Mouse (Mus musculus) adrenal gland, postnatal 14 days (tissue): ENCODE results near the gene Tuba1c. TPM values are rescaled to one million over a fixed set of nuclear protein-coding genes. Genes with fewer than 3 reads are reported as not detected.

Experiments used
- DNase-seq: peaks from one replicate; pipeline ENCODE4 v3.0.0; 2021; ENCODE audit warnings: mixed read lengths
- long read RNA-seq, 2 experiments: library from polyadenylated mRNA; stranded (forward); transcript quantifications; one replicate each; pipeline ENCODE4 v2.0.0; 2021
- total RNA-seq: library from RNA; stranded (reverse); gene quantifications from 2 replicates; pipeline ENCODE4 v1.2.3, GENCODE M21; 2021

The Tuba1c gene
- total RNA-seq: 200 and 223 TPM in 2 replicates
- long read RNA-seq, experiment 1, transcript Tuba1c-201 (4 exons, 1,982 nt): major isoform, 81 of 137 reads
- long read RNA-seq, experiment 1, partial matches to known transcripts: 53 of 137 reads
- long read RNA-seq, experiment 1, other reads (novel, unspliced or antisense): 3 of 137 reads
- long read RNA-seq, experiment 2, transcript Tuba1c-201 (4 exons, 1,982 nt): major isoform, 49 of 92 reads
- long read RNA-seq, experiment 2, partial matches to known transcripts: 7 of 92 reads
- long read RNA-seq, experiment 2, other reads (novel, unspliced or antisense): 36 of 92 reads

DNA sequence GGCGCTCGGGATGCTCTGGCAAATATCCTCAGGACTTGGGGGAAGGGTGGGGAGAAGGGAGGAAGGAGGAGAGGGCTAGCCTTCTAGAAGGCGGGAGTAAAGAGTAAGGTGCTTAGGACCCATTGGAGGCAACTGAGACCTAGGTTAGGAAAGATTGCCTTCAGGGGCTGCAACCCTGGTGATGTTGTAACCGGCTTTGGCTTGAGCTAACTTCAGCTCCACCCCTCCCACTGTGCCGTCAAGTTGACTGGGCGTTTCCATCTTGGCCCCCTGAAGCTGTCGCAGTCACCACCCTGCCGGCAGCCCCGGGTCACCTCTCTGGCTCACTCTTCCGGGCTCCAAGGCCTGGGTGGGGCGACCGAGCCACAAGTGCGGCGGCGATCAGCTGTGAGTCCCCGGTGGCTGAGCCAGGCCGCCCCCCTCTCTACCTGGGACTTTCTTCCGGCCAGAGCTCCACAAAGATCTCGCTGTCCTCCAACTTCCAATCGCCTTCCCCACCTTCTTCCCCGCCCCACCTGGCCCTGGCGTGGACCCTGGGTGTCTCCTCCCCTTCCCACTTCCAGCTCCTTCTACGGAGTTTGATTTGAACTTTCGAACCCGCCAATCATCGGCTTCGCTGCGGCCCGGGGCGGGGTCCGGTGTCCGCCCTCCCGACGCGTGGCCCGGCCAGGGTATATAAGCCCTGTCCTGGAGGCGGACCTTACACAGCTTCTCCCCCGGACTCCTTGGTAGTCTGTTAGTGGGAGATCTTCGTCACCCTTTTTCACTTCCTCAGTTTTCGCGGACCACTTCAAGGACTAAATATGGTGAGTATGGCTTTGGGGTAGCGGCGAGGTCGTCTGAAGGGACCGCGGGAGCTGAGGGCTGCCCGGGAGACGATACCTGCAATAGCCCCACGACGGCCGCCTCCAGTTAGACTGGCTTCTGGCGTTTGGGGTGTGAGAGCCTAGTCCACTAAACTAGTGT, at the start of gene Tuba1c:
Gene Tuba1c (plus strand): TSS at position 273 of the 966 bp plus-strand sequence.
- peak; percentile 98 for DNase-seq

DNA sequence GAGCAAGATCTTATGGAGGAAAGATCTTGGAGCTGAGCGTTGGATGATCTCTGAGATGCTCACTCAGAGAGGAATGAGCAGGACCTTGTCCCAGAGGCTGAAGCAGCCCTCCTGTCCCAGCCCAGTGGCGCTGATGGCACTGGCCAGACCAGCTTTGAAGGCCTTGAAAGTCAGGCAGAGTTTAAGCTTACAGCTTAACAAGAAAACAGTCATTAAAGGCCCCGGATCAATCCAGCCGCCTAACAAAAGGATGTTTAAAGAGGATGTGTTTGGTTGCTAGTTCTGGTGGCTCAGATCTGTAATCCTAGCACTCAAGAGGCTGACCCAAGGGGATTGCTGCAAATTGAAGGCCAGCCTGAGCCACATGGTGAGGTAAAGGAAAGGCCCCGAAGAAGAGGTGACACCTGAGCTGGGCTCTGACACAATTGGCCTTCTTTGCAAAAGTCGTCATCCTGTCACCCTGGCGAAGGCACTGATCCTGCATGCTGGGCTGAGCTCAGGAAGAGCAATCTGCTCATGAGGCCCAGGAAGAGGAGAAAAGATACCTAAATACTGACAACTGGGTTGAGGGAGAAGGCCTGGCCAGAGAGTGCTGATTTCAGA, 49.6 kb upstream of the Tuba1c start:
- no peak for DNase-seq

DNA sequence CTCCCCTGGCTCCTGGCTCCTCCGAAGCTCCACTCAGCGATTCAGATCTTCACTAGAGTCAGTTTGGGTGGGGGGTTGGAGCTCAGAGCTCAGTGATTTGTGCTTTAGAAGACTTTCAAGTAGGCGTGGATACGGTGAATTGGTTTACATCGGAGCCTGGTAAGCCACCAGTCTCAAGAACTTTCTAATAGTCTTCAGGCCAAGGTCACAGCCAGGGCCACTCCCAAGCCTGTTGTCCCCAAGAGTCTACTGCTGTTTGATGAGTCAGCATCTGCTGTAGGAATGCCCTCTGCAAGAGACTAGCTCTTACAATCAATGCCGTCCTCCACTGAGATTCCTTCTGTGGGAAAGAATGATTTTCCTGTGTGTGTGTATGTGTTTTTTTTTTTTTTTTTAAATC, 47.6 kb upstream of the Tuba1c start:
- peak; percentile 61 for DNase-seq

DNA sequence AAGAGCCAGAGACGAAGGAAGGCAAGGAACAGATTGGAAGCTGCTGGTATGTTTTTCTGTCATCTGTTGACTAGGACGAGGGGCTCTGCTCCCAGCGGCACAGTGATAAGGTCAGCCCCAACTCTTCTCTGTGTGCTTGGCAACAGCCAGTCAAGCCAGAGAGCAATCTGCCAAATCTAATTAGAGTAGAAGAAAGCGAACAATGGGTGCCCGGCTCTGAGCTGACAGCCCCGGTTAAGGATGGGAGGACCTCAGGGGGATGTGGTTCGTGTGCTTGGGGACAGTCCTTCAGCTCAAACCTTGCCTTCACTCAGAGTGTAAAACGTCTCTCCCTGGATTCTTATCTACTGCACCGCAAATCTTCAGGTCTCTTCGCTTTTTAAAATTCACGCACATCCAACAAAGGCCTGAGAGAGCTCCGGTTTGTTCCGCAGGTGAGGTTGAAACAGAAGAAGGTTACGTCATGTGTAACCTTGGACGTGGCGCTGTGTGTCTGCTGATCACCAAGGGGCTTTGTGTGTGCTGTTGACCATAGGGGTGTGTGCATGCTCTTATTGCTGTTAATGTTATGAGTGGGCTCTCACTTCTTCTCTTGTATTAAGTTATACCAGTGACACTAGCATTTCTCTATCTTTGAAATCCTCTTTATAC, 46.1 kb upstream of the Tuba1c start:
- DNase-seq: no peak

DNA sequence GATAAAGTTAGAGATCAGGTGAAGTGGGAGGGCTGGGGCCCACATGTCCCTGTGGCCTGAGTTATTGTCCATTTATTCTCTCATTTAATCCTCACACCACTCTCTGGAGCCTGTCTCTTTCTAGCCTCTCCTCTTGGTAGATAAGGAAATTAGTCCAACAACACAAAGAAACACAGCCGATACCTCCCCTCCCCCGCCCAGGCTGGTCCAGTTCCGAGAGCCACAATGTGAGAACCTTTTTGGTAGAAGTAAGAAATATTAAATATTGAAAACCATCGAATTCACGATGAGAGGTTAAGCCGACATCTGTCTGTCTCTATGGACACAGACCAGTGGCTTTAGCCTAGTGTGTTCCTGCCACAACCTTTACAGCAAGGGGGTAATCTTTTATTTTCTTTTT, 45.0 kb upstream of the Tuba1c start:
- DNase-seq: no peak

DNA sequence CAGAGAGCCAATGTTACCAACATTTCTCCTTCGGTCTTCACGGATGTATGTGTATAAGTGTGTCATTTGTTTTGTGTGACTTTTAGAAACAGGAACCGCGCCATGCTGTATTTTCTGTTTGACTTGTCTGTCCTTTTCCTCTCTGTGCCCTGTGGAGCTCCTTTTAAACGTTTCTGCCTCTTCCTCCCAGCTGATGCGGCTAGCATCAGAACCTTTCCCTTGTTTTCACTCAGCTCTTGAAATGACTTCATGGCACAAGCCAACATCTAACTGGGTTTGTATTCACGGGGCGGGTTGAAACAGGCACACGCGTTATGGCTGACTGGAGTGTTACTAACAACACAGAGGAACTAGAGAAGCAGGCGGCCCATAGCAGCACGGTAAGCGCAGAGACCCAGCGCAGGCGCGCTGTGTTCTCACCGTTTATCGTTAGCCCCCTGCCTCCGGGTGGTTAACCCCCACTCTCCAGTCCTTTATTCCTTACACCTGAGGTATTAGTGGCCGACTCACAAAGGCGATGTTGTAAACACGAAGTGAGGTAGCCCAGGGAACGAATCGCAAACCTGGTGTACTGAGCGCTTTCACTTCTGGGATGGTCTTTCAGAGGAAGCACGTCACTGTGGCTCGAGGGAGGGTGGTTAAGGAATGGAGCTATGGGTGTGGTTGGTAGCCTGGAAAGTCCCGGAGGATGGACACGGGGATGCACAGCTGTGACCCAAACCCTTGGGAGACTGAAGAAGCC, 44.3 kb upstream of the Tuba1c start:
- DNase-seq: peak; percentile 86

DNA sequence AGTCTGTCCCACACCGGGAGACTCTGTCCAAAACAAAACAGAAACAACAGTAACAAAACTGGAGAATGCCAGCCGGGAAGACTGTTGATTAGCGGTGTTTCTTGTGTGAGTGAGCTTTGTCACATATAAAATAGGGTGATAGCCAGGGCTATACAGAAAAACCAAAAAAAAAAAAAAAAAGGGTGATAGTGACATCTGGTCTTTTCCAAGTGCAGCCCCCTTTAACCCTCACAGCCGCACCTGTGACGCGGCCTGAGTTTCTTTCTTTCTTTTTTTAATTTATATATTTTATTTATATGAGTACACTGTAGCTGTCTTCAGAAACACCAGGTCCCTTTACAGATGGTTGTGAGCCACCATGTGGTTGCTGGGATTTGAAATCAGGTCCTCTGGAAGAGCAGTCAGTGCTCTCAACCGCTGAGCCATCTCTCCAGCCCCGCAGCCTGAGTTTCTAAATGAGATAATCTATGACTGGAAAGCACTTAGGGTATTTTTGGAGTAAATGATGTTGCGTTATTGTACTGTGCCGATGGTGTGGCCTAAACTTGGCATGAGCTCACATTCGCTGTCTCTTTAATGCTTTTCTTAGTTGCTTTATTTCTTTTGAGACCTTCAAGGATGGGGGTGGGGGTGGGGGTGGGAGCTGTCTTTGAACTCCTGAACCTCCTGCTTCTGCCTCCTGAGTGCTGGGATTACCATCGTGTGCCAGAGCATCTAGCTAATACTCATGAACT, 43.5 kb upstream of the Tuba1c start:
- DNase-seq: no peak

DNA sequence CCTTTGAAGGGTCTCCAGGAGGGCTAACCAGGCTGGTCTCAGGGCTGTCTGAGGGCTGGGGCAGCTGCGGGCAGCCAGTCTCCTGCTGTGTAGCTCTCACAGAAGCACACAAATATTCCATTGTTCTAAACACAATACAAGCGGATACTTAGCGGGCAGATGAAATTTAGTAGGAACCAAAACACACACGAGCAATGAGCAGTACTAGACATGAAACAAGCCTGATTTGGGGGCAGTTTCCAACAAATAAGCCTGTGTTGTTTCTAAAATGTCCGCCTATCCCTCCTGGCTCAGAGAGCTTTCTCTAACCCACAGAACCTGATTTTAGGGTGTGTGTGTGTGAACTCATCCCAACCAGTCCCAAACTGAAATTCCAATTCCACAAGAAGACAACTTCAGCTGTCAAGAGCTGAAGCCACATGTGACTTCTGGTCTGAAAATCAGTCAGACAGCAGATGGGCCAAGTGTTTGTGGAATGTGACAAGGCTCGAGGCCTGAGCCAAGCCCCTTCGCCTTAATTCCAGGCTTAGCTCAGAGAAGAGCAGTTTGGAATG, 42.5 kb upstream of the Tuba1c start:
- DNase-seq: no peak

DNA sequence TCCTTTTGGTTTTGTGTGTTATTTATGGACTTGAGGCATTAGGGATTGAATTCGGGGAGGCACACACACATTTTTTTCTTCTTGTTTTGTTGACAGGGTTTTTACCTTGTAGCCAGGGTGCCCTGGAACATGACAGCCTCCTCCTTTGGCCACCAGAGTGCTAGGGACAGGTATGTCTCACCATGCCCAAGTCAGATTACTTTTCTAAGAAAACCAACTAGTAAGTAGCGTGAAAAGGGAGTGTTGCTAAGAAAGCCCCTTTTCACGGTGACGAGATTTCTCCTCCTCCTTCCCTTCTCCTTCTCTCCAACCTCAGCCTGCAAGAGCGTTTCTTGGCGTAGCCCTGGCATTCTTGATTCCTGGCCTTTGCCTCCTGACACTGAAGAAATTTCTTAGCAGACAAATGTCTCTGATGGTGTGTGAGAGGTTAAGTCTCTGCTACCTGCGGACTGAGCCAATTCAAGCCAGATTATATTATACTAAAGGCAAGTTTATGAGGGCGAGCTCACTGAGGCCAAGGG, 42.0 kb upstream of the Tuba1c start:
- no peak for DNase-seq

DNA sequence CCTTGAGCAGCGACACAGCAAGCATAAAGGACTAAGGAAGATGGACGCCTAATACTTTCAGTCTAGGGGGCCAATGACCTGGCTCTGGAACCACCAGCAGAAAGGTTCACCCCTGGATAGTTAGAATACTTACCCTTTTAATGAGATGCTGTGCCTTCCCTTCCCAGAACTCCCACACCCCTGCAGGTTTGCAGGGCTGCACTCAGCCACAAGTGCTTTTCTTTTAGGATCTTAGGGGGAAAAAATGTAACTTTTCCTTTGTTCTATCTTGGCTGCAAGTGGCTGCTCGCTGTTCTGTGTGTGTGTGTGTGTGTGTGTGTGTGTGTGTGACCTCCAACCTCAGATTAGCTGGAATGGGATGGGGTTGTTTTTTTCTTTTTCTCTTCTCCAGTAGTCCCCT, 40.9 kb upstream of the Tuba1c start:
- no peak for DNase-seq

DNA sequence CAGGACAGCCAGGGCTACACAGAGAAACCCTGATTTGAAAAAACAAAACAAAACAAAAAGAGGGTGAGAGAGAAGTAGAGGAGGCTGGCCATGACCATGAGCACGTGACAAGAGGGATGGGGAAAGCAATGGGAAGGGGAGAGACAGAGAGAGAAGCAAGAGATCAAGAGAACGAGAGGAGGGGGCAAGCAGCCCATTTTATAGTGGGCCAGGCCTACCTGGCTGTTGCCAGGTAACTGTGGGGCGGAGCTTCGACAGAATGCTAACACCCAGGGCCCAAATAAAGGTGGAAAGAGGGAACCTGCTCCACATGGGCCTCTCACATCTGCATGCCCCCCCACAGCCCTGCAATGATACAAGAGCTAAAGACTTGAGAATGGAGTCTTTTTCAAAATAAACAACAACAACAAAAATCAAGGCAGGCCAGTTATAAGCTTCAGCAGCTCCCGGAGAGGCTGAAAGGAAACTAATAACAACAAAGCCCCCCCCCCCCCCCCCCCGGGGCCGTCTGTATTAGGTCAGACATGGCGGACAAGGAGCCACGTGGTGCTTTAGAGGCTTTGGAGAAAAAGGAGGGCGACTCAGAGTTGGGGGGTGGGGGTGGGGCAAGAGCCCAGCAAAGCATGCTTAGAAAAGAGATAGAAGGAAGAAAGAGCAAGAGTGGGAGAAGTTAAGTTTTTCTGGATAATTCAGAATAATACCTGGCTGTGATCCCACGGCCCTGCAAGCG, 39.8 kb upstream of the Tuba1c start:
- no peak for DNase-seq

DNA sequence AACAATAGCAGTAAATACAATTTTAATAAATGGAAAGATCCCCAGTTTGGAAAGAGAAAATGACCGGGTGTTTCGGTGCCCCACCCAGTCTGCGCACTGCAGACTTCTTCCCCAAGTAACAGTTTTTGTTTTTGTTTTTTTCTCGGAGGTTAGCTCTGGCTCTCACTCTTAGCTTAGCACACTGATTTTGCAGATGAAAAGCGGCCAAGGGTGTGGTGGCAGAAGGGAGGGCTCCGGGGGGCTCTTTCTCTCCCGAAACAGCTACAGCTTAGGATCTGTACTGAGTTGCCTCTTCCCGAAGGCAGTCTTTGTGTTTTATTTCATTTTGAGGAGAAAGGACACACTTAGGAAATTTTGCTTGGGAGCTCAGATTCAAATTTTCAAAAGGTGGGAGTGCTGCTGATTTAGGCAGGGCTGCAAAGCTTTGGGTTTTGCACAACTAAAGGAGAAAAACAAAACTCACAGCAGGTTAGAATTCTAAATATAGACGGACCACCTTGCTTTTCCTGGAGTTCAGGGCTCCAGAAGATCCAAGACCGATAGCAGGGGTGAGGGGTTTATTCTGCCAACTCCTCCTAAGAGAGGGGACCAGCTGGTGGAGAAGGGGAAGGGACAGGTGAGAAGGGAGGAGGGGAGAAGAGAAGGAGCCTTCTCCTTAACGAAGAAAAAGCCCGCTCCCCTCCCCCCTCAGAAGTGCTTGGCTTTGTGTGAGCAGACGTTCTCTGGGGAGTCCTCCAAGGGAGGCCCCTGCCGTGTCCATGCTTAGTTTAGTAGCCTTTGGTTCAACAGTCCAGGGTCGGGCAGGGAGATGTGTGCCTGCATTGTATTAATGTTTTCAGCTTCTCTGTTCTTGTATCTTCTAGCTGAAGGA, 38.8 kb upstream of the Tuba1c start:
- DNase-seq: peak; percentile 38

DNA sequence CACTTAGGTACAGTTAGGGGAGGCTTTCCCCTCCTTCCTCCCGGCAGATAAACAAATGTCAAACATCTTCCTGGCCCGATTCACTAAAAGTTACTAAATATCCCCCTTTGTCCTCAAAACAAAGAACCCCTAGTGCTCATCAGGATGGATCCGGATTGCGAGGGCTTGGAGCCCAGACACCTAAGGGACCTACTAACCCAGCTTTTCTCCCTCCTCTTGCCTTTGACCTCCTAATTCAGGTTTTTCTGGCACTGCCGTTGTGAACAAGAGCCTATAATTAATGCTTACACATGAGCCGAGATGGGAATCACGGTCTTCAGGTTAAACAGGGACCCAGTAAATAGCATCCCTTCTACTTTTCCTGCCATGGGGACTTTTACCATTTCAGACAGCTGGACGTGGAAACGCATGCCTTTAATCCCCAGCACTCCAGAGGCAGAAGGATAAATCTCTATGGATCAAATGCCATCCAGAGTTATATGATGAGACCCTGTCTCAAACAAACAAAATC, 38.1 kb upstream of the Tuba1c start:
- no peak for DNase-seq

DNA sequence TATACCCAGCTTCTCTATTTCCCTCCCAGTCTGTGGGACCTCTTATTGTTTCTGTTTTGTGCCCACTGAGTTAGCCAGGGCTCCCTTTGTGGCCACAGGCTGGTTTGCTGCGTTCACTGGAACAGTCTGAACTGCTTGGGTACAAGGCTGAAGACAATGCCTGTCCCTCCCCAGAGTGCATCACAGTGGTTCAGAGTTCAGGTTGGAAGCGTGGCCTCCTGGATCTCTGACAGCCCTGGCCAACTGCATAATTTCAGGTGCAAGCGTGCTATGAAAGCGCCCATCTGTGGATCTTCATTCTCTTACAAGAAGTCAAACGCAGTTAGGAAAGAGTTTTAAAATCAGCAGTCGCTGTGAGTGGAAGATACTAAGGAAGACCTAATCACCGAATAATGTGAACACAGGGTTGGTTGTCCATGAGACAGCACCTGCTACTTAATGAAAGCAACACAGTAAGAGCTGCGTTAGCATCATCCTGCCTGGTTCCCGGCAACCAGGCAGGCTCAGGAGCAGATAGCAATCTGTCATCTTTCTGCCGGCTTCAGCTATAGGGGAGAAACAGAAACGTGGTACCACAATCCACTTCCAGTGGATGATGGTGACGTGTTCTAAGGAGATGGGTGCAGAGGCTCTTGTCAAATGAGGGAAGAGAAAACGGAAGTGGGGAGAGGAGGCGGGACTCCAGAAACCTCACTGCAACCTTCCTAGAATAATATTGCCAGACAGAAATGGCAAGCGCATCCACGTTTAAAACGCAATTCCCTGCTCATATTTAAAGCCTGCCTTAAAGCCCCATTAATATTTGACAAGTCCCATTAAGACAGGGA, 37.4 kb upstream of the Tuba1c start:
- DNase-seq: peak; percentile 60

DNA sequence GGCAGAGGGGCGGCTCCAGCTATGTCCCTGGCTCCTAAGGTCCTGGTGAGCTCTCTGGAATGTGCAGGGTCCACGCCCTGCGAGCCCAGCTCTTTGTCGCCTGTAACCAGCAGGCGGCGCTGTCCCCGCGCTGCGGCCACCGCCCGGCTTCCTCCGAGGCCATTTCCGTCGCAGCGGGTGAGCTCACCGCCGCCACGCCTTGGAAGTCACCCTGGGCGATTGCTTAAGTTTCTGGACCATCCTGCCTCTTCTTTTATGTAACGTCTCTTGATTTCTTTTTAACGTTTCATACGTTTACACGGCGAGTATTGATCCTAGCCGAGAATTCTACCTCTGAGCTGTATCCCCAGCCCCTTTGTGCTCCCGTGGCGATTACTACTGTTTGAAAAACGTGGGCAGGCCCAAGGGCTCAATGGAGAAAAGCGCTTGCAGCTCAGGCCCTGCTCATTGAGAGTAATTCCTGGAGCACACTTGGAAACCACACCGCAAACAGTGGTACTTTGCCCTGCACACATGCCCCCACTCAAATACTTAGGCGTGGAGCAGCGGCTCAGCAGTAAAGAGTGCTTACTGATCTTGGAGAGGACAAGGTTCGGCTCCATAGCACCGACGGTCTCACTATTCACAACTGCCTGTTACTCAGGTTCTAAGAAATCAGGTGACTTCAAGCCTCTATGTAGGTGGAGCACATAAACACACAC, 36.4 kb upstream of the Tuba1c start:
- peak; percentile 97 for DNase-seq

DNA sequence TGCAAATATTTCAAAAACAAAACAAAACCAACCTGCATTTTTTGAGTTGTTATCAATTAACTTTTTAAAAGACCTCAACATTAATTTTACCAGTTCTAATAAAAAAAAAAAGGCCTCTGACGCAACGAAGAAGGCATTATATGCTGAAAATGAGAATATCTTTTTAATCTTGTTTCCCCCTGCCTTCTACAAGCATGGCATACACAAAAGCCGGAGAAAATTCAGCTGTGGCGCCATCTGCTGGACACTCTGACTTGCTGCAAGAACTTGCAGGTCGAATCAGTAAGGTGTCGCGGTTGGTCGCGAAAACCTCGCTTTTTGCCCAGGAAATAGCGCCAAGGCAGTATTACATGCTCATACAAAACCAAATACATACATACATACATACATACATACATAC, 35.8 kb upstream of the Tuba1c start:
- DNase-seq: peak; percentile 93
